Mouse (Mus musculus) cerebellum, adult 2 months (tissue): Measurements from ENCODE around the gene A530016L24Rik.

ENCODE experiments used
- CTCF ChIP-seq: fragments of 200-500 bp; IDR thresholded peaks from 2 replicates; pipeline ENCODE4 v1.5.1; 2011; ENCODE audit warnings: low read depth, mild to moderate bottlenecking, control low read depth, low read length, moderate library complexity, borderline replicate concordance; ENCODE audit not compliant: insufficient read depth
- POLR2A ChIP-seq: fragments of 200-500 bp; IDR thresholded peaks from 2 replicates; pipeline ENCODE4 v1.6.1; 2011; ENCODE audit warnings: low read length, control low read depth, borderline replicate concordance; ENCODE audit not compliant: insufficient read depth

DNA sequence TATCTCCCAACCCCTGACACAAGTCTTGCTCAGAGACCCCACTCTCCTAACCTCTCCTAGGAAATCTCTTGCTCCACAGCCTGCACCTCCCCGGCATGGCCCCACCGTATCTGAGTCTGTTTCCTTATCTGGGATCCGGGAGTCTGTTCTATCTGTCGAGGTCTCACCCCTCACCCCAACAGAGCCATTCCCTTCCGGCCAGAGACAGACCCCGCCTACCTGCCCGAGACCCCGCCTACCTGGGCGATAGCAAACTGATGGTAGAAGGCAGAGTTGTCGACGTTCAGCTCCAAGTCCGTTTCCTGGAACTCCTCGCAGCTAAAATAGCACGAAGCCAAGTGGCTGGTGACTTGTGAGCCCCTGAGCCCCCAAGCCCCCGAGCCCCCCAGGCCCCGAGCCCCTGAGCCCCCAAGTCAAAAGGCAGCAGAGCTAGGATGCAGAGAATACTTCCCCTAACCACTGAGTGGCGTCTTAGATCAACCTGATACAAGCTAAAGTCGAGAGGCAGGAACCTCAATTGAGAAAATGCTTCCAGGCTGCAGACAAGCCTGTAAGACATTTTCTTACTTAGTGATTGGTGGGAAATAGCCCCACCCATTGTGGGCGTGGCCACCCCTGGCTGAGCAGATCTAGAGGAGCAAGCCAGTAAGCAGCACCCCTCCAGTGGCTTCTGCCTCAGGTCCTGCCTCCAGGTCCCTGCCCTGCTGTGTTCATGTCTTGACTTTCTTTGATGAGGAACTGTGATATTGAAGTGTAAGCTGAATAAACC, 13.9 kb downstream of the A530016L24Rik start:
- TF ChIP-seq CTCF (no peak), POLR2A (no peak)
